Mouse (Mus musculus) forebrain, embryonic 16.5 days (tissue): Measurements from ENCODE around the gene Gm10521. TPM values are rescaled to one million over a fixed set of nuclear protein-coding genes. Genes with fewer than 3 reads are reported as not detected.

Source experiments
- ATAC-seq: fragments of 200-750 bp; cut with Nextera tagmentation; 2 replicates; pipeline ENCODE4 v1.8.0; 2017; ENCODE audit warnings: mild to moderate bottlenecking, moderate library complexity
- H3K27ac ChIP-seq: fragments of 300-500 bp; sonication (generic); 2 replicates; pipeline ENCODE4 v1.5.1; 2014; ENCODE audit warnings: low read length, control low read depth
- H3K27me3 ChIP-seq: fragments of 300-500 bp; sonication (generic); replicated peaks from 2 replicates; pipeline ENCODE4 v1.6.1; 2014; ENCODE audit warnings: low read length; ENCODE audit not compliant: control insufficient read depth, insufficient read depth
- H3K36me3 ChIP-seq: fragments of 300-500 bp; sonication (generic); 2 replicates; pipeline ENCODE4 v1.6.1; 2014; ENCODE audit not compliant: control insufficient read depth, insufficient read depth
- H3K4me1 ChIP-seq: fragments of 300-500 bp; sonication (generic); replicated peaks from 2 replicates; pipeline ENCODE4 v1.6.1; 2014; ENCODE audit warnings: low read length; ENCODE audit not compliant: control insufficient read depth, insufficient read depth
- H3K4me2 ChIP-seq: fragments of 300-500 bp; sonication (generic); 2 replicates; pipeline ENCODE4 v1.6.1; 2014; ENCODE audit warnings: mild to moderate bottlenecking, low read length, control low read depth
- H3K4me3 ChIP-seq: fragments of 300-500 bp; sonication (generic); replicated peaks from 2 replicates; pipeline ENCODE4 v1.5.1; 2014; ENCODE audit warnings: mild to moderate bottlenecking, low read length, control low read depth
- H3K9ac ChIP-seq: fragments of 300-500 bp; sonication (generic); replicated peaks from 2 replicates; pipeline ENCODE4 v1.6.1; 2014; ENCODE audit warnings: low read depth, low read length, control low read depth
- H3K9me3 ChIP-seq: fragments of 300-500 bp; sonication (generic); 2 replicates; pipeline ENCODE4 v1.6.1; 2016; ENCODE audit warnings: low read length; ENCODE audit not compliant: control insufficient read depth
- WGBS: fragments of 180-500 bp; shearing (Covaris S2); extraction: QIAGEN DNeasy Blood & Tissue Kit; methylation state at CpG from one replicate; pipeline ENCODE4 v1.1.7; 2014; 5-methylcytosine and 5-hydroxymethylcytosine counted together
- polyA plus RNA-seq: library from polyadenylated mRNA; unstranded; fragments of >200 nt; fragmentation: Nextera tagmentation; extraction: Ambion mirVana; gene quantifications from 2 replicates; pipeline ENCODE4 v1.2.1, GENCODE M21; 2015

Gm10521 gene
- polyA plus RNA-seq, 1 experiment from 2014 or later, result not detected

DNA sequence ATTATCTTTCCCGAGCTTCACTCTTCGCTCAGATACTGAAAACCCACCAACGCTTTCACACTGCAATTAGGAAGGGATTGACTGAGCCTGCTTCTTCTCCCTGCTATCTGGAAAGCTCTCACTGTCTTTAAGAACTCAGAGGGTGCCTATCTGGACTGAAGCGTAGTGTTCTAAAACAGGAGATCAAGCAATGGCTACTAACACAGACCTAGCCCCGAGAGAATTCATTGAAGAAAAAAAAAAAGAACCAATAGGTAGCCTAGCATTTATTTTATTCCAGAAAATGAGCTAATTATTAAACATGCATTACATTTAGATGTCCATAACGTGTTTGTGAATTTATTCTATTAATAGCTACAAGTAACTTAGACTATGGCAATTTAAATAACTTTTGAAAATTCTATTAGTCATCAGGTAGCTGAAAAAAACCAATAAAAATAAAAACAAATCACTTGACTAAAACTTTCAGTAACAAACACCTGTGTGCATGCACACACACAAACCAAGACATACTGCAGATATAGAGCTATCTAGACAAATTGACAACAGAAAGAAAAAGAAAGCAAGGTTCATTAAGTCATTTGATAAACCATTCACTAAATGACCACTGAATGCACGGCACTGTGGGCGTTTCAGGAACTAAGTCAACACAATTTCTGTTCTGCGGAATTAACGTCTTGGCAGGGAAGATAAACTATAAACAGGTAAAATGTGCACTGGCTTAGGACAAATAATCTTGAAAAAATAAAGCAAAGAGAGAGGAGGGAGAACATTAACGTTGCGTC is 22.9 kb downstream of the Gm10521 start:
- H3K27ac ChIP-seq, result no peak overlapping the region
- no peak overlapping the region for H3K4me2 ChIP-seq
- H3K4me1 ChIP-seq, result no peaks in the 10 kb centered on the region
- no peak overlapping the region for H3K4me3 ChIP-seq
- no peaks in the 10 kb centered on the region for H3K36me3 ChIP-seq
- ATAC-seq, result no peak
- H3K27me3 ChIP-seq, result no peaks in the 10 kb centered on the region
- WGBS, result 85% methylated on average over 12 of the region's 12 CpGs
- no peak overlapping the region for H3K9ac ChIP-seq
- H3K9me3 ChIP-seq, result no peaks in the 10 kb centered on the region

DNA sequence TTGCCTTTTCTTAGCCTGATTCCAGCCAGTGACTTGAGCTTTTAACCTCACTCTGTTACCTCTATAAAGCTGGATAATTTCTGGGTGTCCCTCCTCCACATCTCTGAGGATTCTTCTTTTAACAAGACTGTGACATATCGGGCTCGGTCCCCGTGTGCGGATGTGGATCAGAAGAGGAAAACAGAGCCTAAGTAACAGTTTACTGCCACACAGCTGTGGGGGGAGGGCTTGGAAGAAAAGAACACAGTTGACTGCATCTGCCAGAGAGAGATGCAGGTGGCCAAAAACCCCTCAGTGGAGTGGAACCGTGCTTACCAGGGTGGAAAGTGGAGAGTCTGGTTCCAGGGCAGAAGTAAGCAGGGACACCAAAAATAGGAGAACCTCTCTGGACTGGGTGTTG is 23.7 kb downstream of the Gm10521 start:
- H3K27ac ChIP-seq, result no peak overlapping the region
- WGBS, result 85% methylated on average over 5 of the region's 5 CpGs
- no peaks in the 10 kb centered on the region for H3K9me3 ChIP-seq
- H3K4me3 ChIP-seq, result no peak overlapping the region
- H3K9ac ChIP-seq, result no peak overlapping the region
- H3K36me3 ChIP-seq, result no peaks in the 10 kb centered on the region
- no peak for ATAC-seq
- H3K4me2 ChIP-seq, result no peak overlapping the region
- H3K4me1 ChIP-seq, result no peaks in the 10 kb centered on the region
- no peaks in the 10 kb centered on the region for H3K27me3 ChIP-seq

DNA sequence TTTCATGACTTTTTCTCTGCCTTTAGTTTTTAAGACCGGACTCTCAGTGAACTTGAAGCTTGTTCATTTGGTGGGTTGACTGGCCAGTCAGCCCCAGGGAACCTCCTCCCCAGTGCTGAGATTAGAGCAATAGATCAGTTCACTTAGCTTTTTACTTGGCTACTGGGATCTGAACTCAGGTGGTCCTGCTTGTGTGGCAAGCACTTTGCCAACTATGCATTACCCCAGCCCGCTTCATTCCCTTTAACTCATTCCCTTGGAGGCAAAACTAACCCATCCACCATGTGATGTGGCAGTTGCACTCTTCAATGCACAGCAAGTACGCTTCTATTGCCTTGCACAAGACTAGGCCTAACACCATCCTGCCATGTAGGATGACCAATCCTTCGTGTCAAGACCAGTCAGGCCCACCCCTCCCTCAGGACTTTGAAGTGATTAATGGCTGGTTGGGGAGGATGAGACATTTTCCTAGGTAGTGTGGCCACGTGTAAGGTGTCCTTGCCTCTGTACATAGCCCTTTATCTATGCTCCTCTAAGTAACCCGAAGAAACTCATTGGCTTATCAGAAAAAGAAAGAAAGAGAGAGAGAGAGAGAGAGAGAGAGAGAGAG is 24.5 kb downstream of the Gm10521 start:
- Histone ChIP-seq H3K27me3 (no peaks in the 10 kb centered on the region), H3K4me3 (no peak overlapping the region), H3K9ac (no peak overlapping the region), H3K36me3 (no peaks in the 10 kb centered on the region), H3K4me2 (no peak overlapping the region), H3K27ac (no peak overlapping the region), H3K4me1 (no peaks in the 10 kb centered on the region), H3K9me3 (no peaks in the 10 kb centered on the region)
- WGBS, result 86% methylated on average over 6 of the region's 6 CpGs
- no peak for ATAC-seq

DNA sequence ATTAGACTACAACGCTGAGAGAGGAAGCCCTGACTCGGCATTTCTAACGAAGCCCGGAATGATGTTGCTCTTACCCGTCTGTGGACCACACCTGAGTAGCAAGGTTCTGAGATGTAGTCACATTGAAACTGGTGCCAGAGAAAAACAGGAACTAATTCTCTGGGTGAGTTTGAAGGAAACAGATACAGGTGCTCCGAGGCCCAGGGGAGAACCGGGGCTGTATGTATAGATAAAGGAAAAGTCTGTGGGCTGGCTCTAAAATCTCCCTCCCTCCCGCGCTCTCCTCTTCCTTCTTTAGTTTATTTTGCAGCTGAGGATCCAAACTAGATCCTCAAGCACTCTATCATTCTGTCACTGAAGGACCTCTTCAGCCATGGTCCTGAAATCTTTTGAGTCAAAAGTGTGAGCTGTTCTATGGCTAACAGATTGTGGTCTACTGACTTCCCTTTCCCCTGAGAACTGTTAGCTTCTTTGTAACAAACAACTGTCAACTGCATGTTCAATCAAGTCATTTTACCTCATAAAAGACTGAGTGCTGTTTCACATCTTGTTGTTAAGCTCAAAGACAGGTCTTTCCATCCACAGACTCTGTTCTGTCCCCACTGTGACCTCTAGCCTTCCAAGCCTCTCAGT is 25.6 kb downstream of the Gm10521 start:
- no peak for ATAC-seq
- Histone ChIP-seq H3K4me2 (no peak overlapping the region), H3K9me3 (no peaks in the 10 kb centered on the region), H3K9ac (no peak overlapping the region), H3K4me1 (no peaks in the 10 kb centered on the region), H3K4me3 (no peak overlapping the region), H3K36me3 (no peaks in the 10 kb centered on the region), H3K27me3 (no peaks in the 10 kb centered on the region), H3K27ac (no peak overlapping the region)
- WGBS, result 93% methylated on average over 9 of the region's 9 CpGs

DNA sequence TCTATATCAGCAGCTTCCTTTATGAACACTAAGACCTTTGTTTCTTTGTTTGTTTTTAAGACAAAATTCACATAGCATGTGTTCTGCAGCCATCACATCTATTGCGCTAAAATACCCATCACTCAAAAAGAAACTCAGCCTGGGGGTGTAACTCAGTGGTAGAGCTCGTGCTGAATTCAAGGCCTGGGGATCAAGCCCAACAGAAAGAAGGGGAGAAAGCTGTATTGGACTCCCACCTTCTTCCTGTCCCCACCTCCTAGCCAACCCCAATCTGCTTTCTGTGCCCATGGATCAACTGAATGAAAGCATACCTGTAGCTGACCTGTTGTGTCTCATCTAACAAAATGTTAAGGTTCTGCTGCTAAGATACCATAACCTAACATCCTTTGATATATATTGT is 26.2 kb downstream of the Gm10521 start:
- no peak for ATAC-seq
- H3K27me3 ChIP-seq, result no peaks in the 10 kb centered on the region
- WGBS, result 81% methylated on average over 2 of the region's 2 CpGs

DNA sequence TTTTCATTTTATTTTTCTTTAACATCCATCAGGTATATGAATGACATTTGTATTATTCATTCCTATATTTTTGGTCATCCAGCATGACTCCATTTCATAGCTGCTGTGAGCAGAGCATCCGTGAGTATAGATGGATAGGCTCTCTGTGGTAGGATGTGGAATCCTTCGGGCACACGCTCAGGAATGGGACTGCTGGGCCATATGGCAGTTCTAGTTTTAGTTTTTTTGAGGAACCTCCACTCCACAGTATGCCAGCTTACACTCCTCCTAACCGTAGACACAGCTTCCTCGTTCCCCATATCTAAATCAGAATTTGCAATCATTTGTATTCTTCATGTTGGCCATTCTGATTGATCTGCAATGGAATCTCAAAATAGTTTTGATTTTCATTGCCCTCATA is 27.4 kb downstream of the Gm10521 start:
- WGBS, result 96% methylated on average over 5 of the region's 5 CpGs
- no peak for ATAC-seq
- H3K36me3 ChIP-seq, result no peaks in the 10 kb centered on the region

More for the DNA sequence above, 26.2 kb downstream of the Gm10521 start:
- Histone ChIP-seq H3K36me3 (no peaks in the 10 kb centered on the region), H3K27ac (no peak overlapping the region), H3K4me2 (no peak overlapping the region), H3K4me1 (no peaks in the 10 kb centered on the region), H3K4me3 (no peak overlapping the region), H3K9ac (no peak overlapping the region), H3K9me3 (no peaks in the 10 kb centered on the region)

DNA sequence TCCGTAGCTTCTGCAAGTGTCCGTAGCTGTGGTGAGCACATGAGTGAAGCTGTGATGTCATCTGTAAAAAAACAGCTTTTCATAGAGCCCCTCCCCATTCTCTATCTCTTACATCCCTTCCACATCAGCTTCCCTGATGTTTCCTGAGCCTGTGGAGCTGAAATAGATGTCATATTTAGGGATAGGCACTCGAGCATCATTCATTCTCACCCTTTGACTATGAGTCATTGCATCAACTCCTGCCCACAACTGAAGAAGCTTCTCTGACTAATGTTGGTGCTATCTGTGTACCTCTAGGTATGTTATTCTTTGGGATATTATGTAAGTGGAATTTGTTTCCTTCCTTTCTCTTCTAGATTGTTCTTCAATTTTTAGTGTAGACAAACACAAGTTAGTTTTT is 29.4 kb downstream of the Gm10521 start:
- H3K4me1 ChIP-seq, result no peaks in the 10 kb centered on the region
- 84% methylated on average over 3 of the region's 3 CpGs for WGBS
- ATAC-seq, result no peak
- H3K9me3 ChIP-seq, result no peaks in the 10 kb centered on the region
- no peaks in the 10 kb centered on the region for H3K27me3 ChIP-seq
- H3K4me2 ChIP-seq, result no peak overlapping the region
- no peak overlapping the region for H3K9ac ChIP-seq
- no peaks in the 10 kb centered on the region for H3K36me3 ChIP-seq
- no peak overlapping the region for H3K27ac ChIP-seq
- no peak overlapping the region for H3K4me3 ChIP-seq

More for the DNA sequence above, 27.4 kb downstream of the Gm10521 start:
- Histone ChIP-seq H3K9ac (no peak overlapping the region), H3K4me2 (no peak overlapping the region), H3K27ac (no peak overlapping the region), H3K27me3 (no peaks in the 10 kb centered on the region), H3K9me3 (no peaks in the 10 kb centered on the region), H3K4me3 (no peak overlapping the region), H3K4me1 (no peaks in the 10 kb centered on the region)

DNA sequence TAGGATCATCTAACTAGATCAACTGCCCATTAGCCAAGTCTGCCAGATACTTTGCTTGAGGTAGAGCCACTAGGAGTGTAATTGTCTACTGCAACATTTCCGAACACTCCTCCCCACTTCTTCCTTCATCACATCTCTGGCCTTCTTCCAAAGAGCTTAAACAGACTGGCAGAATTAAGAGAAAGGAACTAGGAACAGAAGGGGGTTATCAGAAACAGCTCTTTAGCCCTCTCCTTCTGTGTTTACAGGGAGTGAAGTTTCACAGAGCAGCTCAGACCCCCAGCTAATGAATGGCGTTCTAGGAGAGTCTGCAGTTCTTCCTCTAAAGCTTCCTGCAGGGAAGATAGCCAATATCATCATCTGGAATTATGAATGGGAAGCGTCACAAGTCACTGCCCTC is 38.4 kb downstream of the Gm10521 start:
- Histone ChIP-seq H3K4me3 (no peak overlapping the region), H3K4me1 (no peaks in the 10 kb centered on the region), H3K27ac (no peak overlapping the region), H3K27me3 (no peaks in the 10 kb centered on the region), H3K4me2 (no peak overlapping the region), H3K36me3 (no peaks in the 10 kb centered on the region), H3K9ac (no peak overlapping the region), H3K9me3 (no peaks in the 10 kb centered on the region)
- no peak for ATAC-seq
- whole genome bisulfite sequencing, result 54% methylated on average over 3 of the region's 3 CpGs

DNA sequence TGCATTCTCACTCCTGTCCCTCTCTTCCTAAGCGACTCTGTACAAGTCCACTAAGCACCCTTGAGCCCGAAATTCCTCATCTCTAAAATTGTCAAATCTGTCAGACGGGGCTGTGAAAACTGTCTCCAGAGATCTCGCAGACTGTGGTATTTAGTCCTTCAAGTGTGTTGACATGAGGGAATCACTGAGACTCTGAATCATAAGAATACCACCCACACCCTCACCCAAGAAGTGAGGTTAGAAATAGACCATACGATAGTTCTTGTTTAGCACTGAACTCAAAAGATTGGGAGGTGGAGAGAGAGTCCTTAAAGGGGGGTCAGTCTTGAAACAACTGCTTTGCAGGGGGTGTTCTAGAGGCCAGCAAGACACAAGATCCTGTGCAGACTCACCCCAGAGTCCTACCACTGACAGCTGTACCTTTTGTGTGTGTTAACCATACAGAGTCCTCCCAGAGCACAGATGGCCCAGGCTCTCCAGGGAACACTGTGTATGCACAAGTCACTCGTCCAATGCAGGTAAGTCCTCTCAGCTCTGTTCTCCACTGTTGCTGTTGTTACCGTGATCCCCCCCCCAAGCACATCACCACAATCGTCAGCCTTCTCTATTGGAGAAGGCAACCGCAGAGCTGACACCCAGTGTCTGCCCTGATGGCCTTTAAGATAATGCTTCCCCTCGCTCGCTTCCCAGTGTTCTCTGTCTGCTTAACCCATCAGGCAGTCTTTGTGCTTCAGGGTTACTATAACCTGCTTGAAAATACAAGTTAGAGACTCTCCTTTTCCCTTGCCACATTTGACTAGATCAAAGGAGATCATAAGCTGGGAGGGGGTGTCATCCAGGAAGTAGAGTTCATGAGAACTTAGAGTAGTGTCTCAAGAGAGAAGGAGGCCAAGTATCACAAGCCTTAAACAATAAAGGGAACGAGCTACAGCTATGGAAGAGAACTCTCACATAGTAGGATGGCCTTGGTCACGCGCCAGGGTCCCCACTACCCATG is 43.8 kb downstream of the Gm10521 start:
- Histone ChIP-seq H3K9ac (no peak overlapping the region), H3K4me2 (no peak overlapping the region), H3K36me3 (no peaks in the 10 kb centered on the region), H3K27ac (no peak overlapping the region), H3K9me3 (no peaks in the 10 kb centered on the region), H3K4me3 (no peak overlapping the region), H3K27me3 (no peaks in the 10 kb centered on the region), H3K4me1 (no peaks in the 10 kb centered on the region)
- ATAC-seq, result no peak
- 83% methylated on average over 14 of the region's 14 CpGs for WGBS
